In the genomic region with DNA sequence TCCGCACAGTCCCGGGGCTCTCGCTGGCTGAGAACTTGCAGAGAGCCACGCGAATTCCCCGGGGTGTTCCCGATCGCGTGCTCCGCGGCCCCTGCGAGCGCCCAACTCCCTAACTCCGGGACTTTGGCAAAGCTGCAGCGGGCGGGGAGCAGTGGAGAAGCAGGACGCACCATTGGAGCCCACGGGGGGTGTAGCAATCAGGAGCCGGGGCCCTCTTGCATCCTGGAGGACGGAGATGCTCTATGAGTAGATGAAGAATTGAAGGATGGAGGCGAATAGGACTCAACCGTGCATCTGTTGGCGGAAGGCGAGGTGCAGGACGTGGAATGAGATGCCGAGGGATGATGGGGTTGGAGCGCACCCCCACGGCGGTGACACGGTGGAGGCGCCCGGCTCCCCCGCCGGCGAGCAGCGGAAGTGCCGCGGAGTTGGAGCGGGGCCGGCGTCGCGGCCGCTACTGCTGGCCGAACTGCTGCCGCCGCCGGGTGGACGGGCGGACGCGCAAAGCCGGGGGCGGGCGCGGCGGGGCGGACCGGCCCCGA, we compare ENCODE assay signal across 8 mouse cellular contexts. TPM values are rescaled to one million over a fixed set of nuclear protein-coding genes. Genes with fewer than 3 reads are reported as not detected.
A peak's percentile ranks its signal among the peaks of the same experiment; 100 is the strongest.
DNase-seq lines count a peak whose midpoint lies in the region; ATAC-seq and TF ChIP-seq lines count a peak whose summit lies in the region.

Gene Galnt10 (plus strand): TSS at position 425 of the 542 bp plus-strand sequence.

- peak within 1 kb of the TSS; percentile 93 for H3K9ac ChIP-seq in hindbrain, embryonic 11.5 days (ENCODE audit: low read depth, low read length)
- H3K9ac ChIP-seq in lung, postnatal 0 days (replicated peaks; ENCODE audit: low read depth), result peak within 1 kb of the TSS; percentile 46

- no peaks in the 10 kb centered on the region for H3K36me3 ChIP-seq in hindbrain, embryonic 11.5 days (ENCODE audit: control insufficient read depth, insufficient read depth, low read length)
- H3K36me3 ChIP-seq in lung, postnatal 0 days (ENCODE audit: insufficient read depth, low read length), result no peaks in the 10 kb centered on the region

- 0 out of 2 replicates have a peak, but pooled peaks cover 2% of the 10 kb centered on the region for H3K4me1 ChIP-seq in hindbrain, embryonic 11.5 days (replicated peaks; ENCODE audit: control insufficient read depth, insufficient read depth, low read length)
- 0 out of 2 replicates have a peak, but pooled peaks cover 3% of the 10 kb centered on the region for H3K4me1 ChIP-seq in lung, postnatal 0 days (ENCODE audit: insufficient read depth, low read depth, low read length)

- DNase-seq in NIH3T3 (ENCODE audit: low read depth), result peak; percentile 92
- peak; percentile 91 to 94 for DNase-seq in cerebellum, postnatal 10 days
- DNase-seq in frontal cortex, postnatal 10 days (ENCODE audit: low spot score in 2 of 2), result peak; percentile 59 to 82
- DNase-seq in hindbrain, embryonic 11.5 days (ENCODE audit: low spot score), result peak; percentile 89
- peak; percentile 77 for DNase-seq in layer of hippocampus, adult 9-11 months
- DNase-seq in lung, postnatal 0 days (ENCODE audit: low spot score), result peak; percentile 91
- DNase-seq in ovary, postnatal 10 days (ENCODE audit: low spot score), result peak; percentile 82
- DNase-seq in thymus, postnatal 0 days (ENCODE audit: low spot score), result peak; percentile 81

- no peaks in the 10 kb centered on the region for H3K27me3 ChIP-seq in hindbrain, embryonic 11.5 days (ENCODE audit: control insufficient read depth, insufficient read depth, low read length)
- H3K27me3 ChIP-seq in lung, postnatal 0 days (replicated peaks; ENCODE audit: insufficient read depth, low read length), result no peaks in the 10 kb centered on the region

- peak; percentile 88 for ATAC-seq in hindbrain, embryonic 11.5 days (ENCODE audit: low FRiP score)
- peak; percentile 94 for ATAC-seq in lung, postnatal 0 days

- H3K4me3 ChIP-seq in hindbrain, embryonic 11.5 days (ENCODE audit: low read depth, low read length), result peak within 1 kb of the TSS; percentile 65
- peak within 1 kb of the TSS; percentile 60 for H3K4me3 ChIP-seq in lung, postnatal 0 days (ENCODE audit: low read depth, low read length)

- H3K9me3 ChIP-seq in hindbrain, embryonic 11.5 days (ENCODE audit: control insufficient read depth, low read length), result no peaks in the 10 kb centered on the region
- no peaks in the 10 kb centered on the region for H3K9me3 ChIP-seq in lung, postnatal 0 days (ENCODE audit: low read length)

- H3K4me2 ChIP-seq in hindbrain, embryonic 11.5 days (replicated peaks; ENCODE audit: low read depth, low read length), result peak within 1 kb of the TSS; percentile 95
- H3K4me2 ChIP-seq in lung, postnatal 0 days (replicated peaks; ENCODE audit: low read depth, low read length), result peak within 1 kb of the TSS; percentile 97

- WGBS in hindbrain, embryonic 11.5 days, result under 1% methylated on average over 44 of the region's 60 CpGs
- 1% methylated on average over 43 of the region's 60 CpGs for WGBS in lung, postnatal 0 days

- peak; percentile 70 for TF ChIP-seq CTCF in lung, postnatal 0 days (IDR thresholded peaks at IDR 0.05)

- H3K27ac ChIP-seq in hindbrain, embryonic 11.5 days (ENCODE audit: low read depth, low read length), result peak within 1 kb of the TSS; percentile 58
- H3K27ac ChIP-seq in lung, postnatal 0 days (ENCODE audit: low read length), result peak within 1 kb of the TSS; percentile 54

- peak; percentile 22; the same call in 1 of the 2 replicates for TF ChIP-seq EP300 in lung, postnatal 0 days (IDR thresholded peaks at IDR 0.05)

RNA-seq across cellular contexts. Expression of gene Galnt10, which starts in this region (rescaled TPM):
- 9.7 and 12.0 TPM in 2 replicates for polyA plus RNA-seq in hindbrain, embryonic 11.5 days (2014; fragmentation: Nextera tagmentation; extraction: Ambion mirVana)
- polyA plus RNA-seq in lung, postnatal 0 days (2015; fragmentation: Nextera tagmentation; extraction: Ambion mirVana), result 6.1 and 6.4 TPM in 2 replicates
- polyA plus RNA-seq in thymus, postnatal 0 days (2015; fragmentation: Nextera tagmentation; extraction: Ambion mirVana), result 22.9 and 25.1 TPM in 2 replicates

Comparison
In these comparisons a context has a peak if more than half of its experiments do, and no peak if none do; other contexts are left out.
1. Peak in every context shown above with its lines: DNase-seq, ATAC-seq, H3K4me3 ChIP-seq and H3K27ac ChIP-seq.